Mouse (Mus musculus) adrenal gland, adult 10 weeks (tissue): ENCODE results near the gene Snrpe. TPM values are rescaled to one million over a fixed set of nuclear protein-coding genes. Genes with fewer than 3 reads are reported as not detected.

Source experiments
- polyA plus RNA-seq: library from polyadenylated mRNA; stranded (reverse); fragments of 350-450 nt; fragmentation: Illumina TruSeq; extraction: RNeasy Lipid Tissue Mini Kit (QIAGEN cat#74804); gene quantifications from one replicate; pipeline ENCODE4 v1.2.3, GENCODE M21; 2014; ENCODE audit warnings: low read depth, low replicate concordance

The Snrpe gene
- 364 TPM for polyA plus RNA-seq

DNA sequence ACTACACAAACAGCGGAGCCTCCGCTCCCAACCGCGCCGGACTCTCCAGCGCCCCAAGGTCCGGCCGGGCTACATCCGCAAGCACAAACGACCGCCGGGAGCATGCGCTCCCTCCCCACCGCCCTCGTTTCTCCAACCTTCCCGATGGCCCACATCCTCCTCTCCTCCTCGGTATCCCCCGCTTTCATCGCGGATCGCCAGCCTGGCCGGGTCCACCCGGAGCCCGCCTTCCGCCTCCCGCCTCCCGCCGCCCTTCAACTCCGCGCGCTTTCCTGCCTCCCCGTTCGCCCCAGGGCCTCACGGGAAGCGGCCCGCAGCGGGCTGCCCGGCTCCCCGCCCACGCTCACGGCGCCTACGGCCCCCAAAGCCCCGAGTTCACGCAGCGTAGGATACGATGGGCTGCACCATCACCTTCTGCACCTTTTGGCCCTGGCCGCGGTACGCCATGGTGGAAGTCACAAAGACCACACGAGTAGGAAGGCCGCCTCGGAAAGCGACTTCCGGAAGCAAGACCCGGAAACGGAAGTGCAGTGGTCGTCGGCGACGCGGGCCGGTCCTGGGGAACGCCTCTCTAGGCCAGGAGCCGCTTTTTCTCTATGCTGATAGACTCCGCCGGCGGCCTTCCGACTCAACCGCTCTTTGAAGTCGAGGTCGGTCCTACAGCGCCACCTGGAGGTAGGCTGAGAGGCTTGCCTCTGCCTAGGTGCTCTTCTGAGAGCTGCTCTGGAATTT, at the start of gene Snrpe:
Gene Snrpe, minus strand, starts transcription at position 521 of the 732 bp plus-strand sequence.

Other genes with a start within 250 kb of the Snrpe start
- 2.3 TPM for gene Etnk2, start 246.7 kb downstream of the Snrpe start, polyA plus RNA-seq
- gene Sox13, start 185.9 kb downstream of the Snrpe start, polyA plus RNA-seq = 0.64 TPM
- 31.6 TPM for gene Zbed6, start 50.6 kb upstream of the Snrpe start, polyA plus RNA-seq
- 34.1 TPM for gene Gm38394, start 51.0 kb upstream of the Snrpe start, polyA plus RNA-seq
- 0.47 TPM for gene Lax1, start 79.8 kb upstream of the Snrpe start, polyA plus RNA-seq
- 22.5 TPM for gene Atp2b4, start 190.8 kb upstream of the Snrpe start, polyA plus RNA-seq